Mouse (Mus musculus) E14TG2a.4 (cell line): ENCODE results near the gene Man1c1.

Experiments
- H3K27me3 ChIP-seq: 2 replicates; pipeline ENCODE4 v1.6.1; 2014; ENCODE audit warnings: low read length, control low read depth; ENCODE audit not compliant: insufficient read depth
- H3K36me3 ChIP-seq: 2 replicates; pipeline ENCODE4 v1.6.1; 2014; ENCODE audit warnings: low read length, control low read depth; ENCODE audit not compliant: insufficient read depth
- H3K4me1 ChIP-seq: replicated peaks from 2 replicates; pipeline ENCODE4 v1.6.1; 2014; ENCODE audit warnings: low read depth, low read length, control low read depth
- H3K4me3 ChIP-seq: replicated peaks from 2 replicates; pipeline ENCODE4 v1.5.1; 2014; ENCODE audit warnings: mild to moderate bottlenecking, low read length
- H3K9me3 ChIP-seq: 2 replicates; pipeline ENCODE4 v1.6.1; 2014; ENCODE audit warnings: low read length, control low read depth
- CTCF ChIP-seq: conservative IDR thresholded peaks from 2 replicates; pipeline ENCODE4 v1.5.1; 2014; ENCODE audit warnings: low read length
- NANOG ChIP-seq: IDR thresholded peaks from 2 replicates; pipeline ENCODE4 v1.6.1; 2014; ENCODE audit warnings: borderline replicate concordance, low read length, mixed read lengths
- POU5F1 ChIP-seq: IDR thresholded peaks from 2 replicates; pipeline ENCODE4 v1.6.1; 2014; ENCODE audit warnings: low read length, borderline replicate concordance

The Man1c1 gene

GRCm38 (mm10) chr4:134592442-134592841 lies 111.6 kb downstream of the Man1c1 start:
- Histone ChIP-seq H3K36me3 (no peaks in the 10 kb centered on the region), H3K9me3 (no peaks in the 10 kb centered on the region), H3K4me1 (peaks cover 13% of the 10 kb centered on the region), H3K27me3 (no peaks in the 10 kb centered on the region), H3K4me3 (no peak overlapping the region)
- no peak for TF ChIP-seq NANOG
- no peak for TF ChIP-seq POU5F1
- no peak for TF ChIP-seq CTCF

GRCm38 (mm10) chr4:134591506-134592061 lies 112.5 kb downstream of the Man1c1 start:
- H3K9me3 ChIP-seq = no peaks in the 10 kb centered on the region
- no peaks in the 10 kb centered on the region for H3K27me3 ChIP-seq
- peaks cover 13% of the 10 kb centered on the region for H3K4me1 ChIP-seq
- TF ChIP-seq POU5F1 (no peak), CTCF (no peak), NANOG (no peak)
- no peaks in the 10 kb centered on the region for H3K36me3 ChIP-seq
- no peak overlapping the region for H3K4me3 ChIP-seq

GRCm38 (mm10) chr4:134590227-134590926 lies 113.7 kb downstream of the Man1c1 start:
- H3K9me3 ChIP-seq = no peaks in the 10 kb centered on the region
- H3K4me3 ChIP-seq = no peak overlapping the region
- no peak for TF ChIP-seq POU5F1
- TF ChIP-seq NANOG = no peak
- TF ChIP-seq CTCF = peak; percentile 50
- peaks cover 13% of the 10 kb centered on the region for H3K4me1 ChIP-seq
- H3K36me3 ChIP-seq = no peaks in the 10 kb centered on the region
- H3K27me3 ChIP-seq = no peaks in the 10 kb centered on the region

GRCm38 (mm10) chr4:134589786-134590185 lies 114.3 kb downstream of the Man1c1 start:
- H3K36me3 ChIP-seq = no peaks in the 10 kb centered on the region
- no peaks in the 10 kb centered on the region for H3K9me3 ChIP-seq
- TF ChIP-seq NANOG (no peak), POU5F1 (no peak), CTCF (no peak)
- no peak overlapping the region for H3K4me3 ChIP-seq
- peaks cover 13% of the 10 kb centered on the region for H3K4me1 ChIP-seq
- no peaks in the 10 kb centered on the region for H3K27me3 ChIP-seq

- H3K9me3 ChIP-seq = no peaks in the 10 kb centered on the region
- H3K36me3 ChIP-seq = no peaks in the 10 kb centered on the region
- peaks cover 13% of the 10 kb centered on the region for H3K4me1 ChIP-seq
- H3K4me3 ChIP-seq = no peak overlapping the region
- TF ChIP-seq CTCF (no peak), NANOG (no peak), POU5F1 (no peak)
- no peaks in the 10 kb centered on the region for H3K27me3 ChIP-seq
Measured at GRCm38 (mm10) chr4:134588951-134589350, 115.1 kb downstream of the Man1c1 start.

- H3K36me3 ChIP-seq = no peaks in the 10 kb centered on the region
- TF ChIP-seq NANOG (no peak), CTCF (no peak), POU5F1 (no peak)
Measured at GRCm38 (mm10) chr4:134588287-134588686, 115.8 kb downstream of the Man1c1 start.

GRCm38 (mm10) chr4:134587636-134588197 lies 116.4 kb downstream of the Man1c1 start:
- Histone ChIP-seq H3K36me3 (no peaks in the 10 kb centered on the region), H3K9me3 (no peaks in the 10 kb centered on the region), H3K4me3 (no peak overlapping the region), H3K4me1 (peaks cover 19% of the 10 kb centered on the region), H3K27me3 (no peaks in the 10 kb centered on the region)
- no peak for TF ChIP-seq POU5F1
- no peak for TF ChIP-seq CTCF
- no peak for TF ChIP-seq NANOG

More at GRCm38 (mm10) chr4:134588287-134588686, 115.8 kb downstream of the Man1c1 start:
- Histone ChIP-seq H3K9me3 (no peaks in the 10 kb centered on the region), H3K4me3 (no peak overlapping the region), H3K27me3 (no peaks in the 10 kb centered on the region), H3K4me1 (peaks cover 18% of the 10 kb centered on the region)

GRCm38 (mm10) chr4:134586631-134587030 lies 117.5 kb downstream of the Man1c1 start:
- Histone ChIP-seq H3K27me3 (no peaks in the 10 kb centered on the region), H3K4me3 (no peak overlapping the region), H3K9me3 (no peaks in the 10 kb centered on the region), H3K4me1 (peaks cover 23% of the 10 kb centered on the region), H3K36me3 (no peaks in the 10 kb centered on the region)
- TF ChIP-seq CTCF (no peak), POU5F1 (no peak), NANOG (no peak)

GRCm38 (mm10) chr4:134586126-134586525 lies 118.0 kb downstream of the Man1c1 start:
- no peak overlapping the region for H3K4me3 ChIP-seq
- H3K27me3 ChIP-seq = no peaks in the 10 kb centered on the region
- no peaks in the 10 kb centered on the region for H3K9me3 ChIP-seq
- TF ChIP-seq CTCF = no peak
- TF ChIP-seq POU5F1 = no peak
- no peak for TF ChIP-seq NANOG
- peaks cover 25% of the 10 kb centered on the region for H3K4me1 ChIP-seq
- H3K36me3 ChIP-seq = no peaks in the 10 kb centered on the region
